Mouse (Mus musculus) NIH3T3 (cell line): ENCODE measurements around the gene Thap2.

Experiments
- DNase-seq: peaks from one replicate; pipeline ENCODE4 v3.0.0-alpha.2; 2012; ENCODE audit warnings: low read depth

Gene Thap2

DNA sequence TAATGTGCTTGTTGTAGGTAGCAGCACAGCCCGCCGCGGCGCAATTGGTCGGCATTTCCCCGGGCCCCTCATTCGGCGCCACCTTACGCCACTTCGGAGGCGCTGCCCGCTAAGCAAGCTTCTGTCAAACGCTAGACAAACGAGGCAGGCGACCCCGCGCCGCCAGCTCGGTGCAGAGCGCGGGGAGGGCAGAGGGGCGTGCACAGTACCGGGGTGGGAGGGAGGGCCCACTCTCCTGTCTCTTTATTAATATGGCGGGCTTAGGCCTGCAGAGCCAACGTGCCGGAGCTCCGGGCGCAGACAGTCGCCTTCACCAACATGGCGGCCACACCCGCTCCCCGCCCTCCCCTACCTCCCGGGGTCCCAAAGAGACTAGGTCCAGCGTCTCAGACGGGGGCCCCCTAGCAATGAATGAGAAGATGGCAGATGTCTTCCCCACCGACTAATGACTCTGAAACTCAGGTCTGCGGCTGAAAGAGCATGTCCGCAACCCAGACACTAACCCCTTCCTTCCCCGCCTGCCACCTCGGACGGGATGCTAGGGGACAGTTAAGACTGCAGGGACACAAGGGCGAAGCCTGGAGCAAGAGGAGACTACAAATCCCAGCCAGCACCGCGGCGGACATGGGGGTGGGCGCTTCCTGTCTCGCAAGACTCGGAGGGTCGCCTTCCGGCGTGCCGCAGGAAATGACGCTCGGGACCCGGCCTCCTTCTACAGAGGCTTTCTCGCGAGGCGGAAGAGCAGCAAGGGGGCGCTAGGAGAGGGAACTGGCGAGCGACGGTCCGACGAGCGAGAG is at the start of gene Thap2, which contains the start of gene Zfc3h1:
Thap2 (minus strand) TSS at position 223 of the 797 bp plus-strand sequence.
Zfc3h1 (plus strand) TSS at position 739 of the 797 bp plus-strand sequence.
- DNase-seq, result peak; percentile 99

DNA sequence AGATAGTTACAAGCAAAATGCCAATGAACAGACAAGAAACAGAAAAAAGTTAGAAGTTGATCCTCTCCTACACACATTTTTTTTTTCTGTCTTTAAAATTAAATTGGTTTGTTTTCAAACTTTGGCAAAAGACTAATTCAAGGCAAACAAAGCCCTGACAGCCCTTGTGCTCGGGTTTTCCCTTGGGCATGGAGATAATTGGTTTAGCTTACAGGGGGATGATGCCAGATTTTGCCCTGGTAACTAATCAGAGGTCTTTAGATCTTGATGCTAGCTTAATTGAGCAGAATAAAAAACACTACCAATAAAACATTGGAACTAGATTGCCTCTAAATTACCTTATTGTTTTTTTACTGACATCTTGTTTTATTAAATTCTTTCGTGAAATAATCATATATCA is 41.1 kb upstream of the Thap2 start:
- DNase-seq, result no peak

DNA sequence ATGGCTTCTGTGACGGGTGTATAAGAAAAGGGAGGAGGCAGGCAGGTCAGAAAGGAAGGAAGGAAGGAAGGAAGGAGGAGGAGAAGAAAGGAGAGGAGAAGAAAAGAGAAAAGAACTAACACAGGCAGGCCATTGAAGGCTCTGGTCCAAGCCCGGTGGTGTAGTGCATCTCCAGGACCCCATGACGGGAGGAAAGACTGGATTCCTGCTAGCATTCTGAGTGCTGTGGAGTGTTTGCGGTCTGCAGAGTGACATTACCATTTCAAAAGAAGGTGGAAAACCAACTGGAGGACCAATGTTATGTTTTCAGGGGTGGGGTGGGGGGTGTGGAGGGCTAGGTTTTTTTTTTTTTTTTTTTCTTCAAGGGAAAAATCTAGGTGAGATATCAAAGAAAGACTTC is 37.7 kb upstream of the Thap2 start:
- DNase-seq, result no peak

DNA sequence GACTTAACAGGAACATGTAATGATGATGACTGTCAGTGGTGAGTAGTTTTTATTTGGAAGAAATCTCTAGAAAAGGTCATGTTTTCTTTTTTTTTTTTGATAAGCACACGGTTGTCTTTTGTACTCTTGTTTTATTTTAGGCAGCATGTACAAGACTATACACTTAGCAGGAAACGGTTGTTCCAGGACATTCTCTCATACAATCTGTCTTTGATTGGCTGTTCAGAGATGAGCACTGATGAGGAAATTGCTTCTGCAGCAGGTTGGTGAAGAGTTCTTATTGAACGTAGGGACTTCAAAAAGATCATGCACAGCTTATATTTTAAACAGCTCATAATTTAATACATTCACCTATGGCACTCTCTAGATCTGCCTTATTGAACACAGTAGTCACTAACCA is 29.8 kb upstream of the Thap2 start:
- DNase-seq, result no peak

DNA sequence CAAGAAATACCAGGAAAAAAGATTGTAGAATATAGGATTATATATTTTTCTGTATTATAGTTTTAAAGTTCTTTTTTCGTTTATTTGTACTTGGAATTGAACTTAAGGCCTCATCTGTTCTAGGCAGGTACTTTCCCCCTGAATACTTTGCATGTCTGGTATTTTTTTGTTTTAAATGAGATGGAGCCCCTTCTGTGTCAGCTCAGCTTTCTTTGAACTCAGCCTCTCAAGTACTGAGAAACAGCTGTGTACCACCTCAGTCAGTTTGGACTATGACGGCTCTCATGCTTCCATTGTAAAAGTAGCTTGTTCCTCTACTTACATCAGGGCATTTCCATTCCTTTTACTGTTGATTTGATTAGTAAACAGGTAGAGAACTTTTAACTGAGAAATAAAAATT is 29.3 kb upstream of the Thap2 start:
- DNase-seq, result no peak

DNA sequence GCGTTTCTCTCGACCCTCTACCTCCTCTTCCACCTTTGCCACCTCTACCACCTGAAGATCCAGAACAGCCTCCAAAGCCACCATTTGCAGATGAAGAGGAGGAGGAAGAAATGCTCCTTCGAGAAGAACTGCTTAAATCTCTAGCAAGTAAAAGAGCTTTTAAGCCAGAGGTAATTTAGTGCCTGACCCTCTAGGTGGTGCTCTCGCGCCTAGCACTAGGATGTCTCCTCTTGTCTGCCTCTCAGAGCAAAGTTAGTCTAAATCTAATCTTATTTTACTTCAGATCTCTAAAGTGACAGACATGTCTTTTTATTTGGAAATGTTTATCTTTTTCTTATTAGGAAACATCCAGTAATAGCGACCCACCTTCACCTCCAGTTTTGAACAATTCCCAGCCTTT is 22.1 kb upstream of the Thap2 start:
- DNase-seq, result peak; percentile 83

DNA sequence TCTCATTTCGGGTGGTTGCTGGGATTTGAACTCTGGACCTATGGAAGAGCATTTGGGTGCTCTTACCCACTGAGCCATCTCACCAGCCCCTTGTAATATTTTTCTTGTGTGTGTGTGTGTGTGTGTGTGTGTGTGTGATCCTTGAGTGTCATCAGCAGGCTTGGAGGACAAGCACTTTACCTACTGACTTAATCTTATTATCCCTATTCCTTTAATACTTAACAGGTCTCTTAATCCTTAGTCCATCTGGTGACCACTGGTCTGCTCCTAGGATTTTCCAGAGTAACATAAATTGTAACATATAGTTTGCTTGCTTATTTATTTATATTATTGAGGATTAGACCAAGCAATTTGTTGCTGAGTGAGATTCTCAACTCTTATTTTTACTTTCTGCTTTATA is 7.7 kb upstream of the Thap2 start:
- DNase-seq, result no peak

DNA sequence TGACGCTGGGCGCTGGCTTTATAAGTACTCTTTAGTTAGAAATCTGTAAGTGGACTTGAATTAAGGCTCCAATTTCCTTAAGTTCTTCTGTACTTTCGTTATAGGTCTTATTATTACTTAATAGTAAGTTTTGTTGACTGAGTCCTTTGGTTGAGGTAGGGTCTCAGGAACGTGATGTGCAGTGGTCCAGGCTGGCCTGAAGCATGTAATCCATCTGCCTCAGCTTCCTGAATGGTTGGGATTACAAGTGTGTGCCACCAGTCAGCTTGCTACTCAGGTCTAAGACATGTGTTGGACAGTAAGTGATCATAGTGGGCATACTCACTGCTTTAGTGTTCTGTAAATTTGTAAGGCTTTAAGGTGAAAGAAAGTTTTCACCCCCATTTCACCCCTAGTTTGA is 6.8 kb upstream of the Thap2 start:
- DNase-seq, result no peak

DNA sequence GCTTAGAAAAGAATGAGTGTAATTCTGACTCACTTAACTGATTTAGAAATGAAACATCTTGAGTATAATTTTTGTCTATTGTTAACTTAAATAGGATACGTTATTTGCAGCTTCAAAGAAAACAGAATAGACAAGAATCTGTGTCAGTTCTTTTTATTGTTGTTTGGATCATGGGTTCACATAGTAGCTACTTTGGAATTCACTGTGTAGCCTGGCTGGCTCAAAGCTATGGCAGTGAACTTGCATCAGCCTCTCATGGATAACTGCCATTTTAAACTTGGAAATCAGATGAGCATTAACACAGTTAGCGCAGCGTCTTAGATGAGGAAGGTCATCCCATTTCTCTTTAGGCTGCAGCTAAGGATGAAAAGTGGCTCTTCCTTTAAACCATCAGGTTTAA is 3.6 kb upstream of the Thap2 start:
- peak; percentile 64 for DNase-seq

DNA sequence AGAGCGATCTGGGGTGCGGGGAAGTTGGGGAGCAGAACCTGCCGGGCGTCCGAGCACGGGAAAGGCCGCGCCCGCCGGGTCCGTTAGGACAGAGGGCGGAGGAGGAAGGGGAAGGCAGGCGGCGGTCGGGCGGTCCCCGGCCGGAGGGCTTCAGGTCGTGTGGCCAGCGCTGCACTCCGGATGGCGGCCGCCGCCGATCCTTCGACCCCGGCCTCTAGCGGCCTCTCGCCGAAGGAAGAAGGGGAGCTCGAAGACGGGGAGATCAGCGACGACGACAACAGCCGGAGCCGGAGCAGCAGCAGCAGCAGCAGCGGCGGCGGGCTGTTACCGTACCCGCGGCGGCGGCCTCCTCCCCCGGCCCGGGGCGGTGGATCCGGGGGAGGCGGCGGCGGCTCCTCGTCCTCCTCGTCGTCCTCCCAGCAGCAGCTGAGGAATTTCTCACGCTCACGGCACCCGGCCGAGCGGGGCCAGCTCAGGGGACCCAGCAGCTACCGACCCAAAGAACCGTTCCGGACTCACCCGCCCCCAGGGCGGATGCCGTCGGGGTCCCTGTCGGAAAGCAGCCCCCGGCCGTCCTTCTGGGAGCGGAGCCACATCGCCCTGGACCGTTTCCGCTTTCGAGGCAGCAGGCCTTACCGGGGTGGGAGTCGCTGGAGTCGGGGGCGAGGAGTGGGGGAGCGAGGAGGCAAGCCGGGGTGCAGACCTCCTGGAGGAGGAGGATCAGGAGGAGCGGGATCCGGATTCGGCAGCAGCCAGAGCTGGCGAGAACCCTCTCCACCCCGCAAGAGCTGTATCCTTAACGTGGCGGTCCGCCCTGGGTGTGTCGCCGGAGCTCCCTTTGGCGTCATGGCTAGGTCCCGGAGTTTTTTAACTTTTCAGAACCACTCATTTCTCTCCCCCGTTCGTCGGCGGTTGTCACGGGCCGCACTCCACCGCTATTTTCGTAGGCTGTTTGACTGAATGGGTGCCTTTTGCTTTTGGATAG is 1.1 kb upstream of the Thap2 start:
- DNase-seq, result peak; percentile 72

DNA sequence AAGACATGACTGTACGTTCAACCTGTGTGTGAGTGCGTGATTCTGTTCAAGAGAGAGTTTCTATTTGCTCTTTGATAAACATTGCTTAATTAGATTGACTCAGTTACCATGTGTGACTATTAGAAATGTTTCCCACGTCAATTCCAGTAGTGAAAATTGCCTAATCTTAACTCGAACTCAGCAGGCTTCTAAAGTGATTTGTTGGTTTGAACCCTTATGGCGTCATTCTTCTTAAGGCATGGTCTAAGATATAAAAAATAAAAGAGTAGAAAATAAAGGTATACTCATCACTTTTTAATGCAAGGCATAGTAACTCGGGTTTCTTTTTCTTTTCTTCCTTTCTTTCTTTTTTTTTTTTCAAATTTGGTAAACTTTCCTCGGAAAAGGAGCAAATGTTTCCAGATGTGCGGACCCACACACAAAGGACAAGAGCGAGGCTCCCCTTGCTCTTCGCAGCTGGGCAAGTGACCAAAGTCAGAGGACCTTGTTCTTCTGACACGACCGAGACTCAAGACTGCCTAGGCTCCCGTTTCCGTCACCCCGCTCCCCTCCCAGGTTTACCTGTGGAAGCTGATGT is 511 bp downstream of the Thap2 start:
- peak; percentile 63 for DNase-seq

DNA sequence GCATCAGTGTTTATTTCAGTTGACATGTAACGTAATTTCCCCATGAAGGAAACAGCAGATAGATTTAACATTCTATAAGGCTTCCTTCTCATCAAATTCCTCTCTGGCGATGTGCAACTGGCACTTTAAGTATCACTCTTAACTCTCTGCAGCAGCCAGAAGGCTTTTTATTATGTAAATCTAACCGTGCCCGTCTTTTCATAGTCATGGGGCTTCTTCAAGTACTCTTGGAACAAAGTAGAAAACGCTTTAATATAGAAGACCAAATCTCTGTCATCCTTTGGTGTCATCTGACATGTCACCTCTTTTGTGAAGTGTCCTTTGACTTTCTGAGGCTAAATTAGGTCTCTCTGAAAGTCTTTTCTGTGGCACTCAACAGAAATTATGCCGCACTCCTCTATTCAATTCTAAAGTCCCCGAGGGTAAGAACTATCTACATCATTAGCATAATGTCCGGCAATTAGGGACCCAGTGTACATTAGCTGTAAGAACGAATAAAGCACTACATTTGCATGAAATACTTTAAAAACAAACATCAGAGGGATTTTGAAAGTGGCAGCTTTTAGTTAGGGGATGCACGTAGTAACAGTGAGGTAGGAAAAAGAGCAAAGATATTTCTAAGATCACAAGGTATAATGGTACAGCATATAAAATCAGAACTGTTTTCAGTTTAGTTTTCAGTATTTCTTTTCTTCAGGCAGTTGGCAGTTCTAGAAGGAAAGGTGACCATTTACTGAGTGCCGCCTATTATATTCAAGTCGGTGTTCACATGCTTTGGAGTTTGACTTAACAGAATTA is 1.2 kb downstream of the Thap2 start:
- no peak for DNase-seq

DNA sequence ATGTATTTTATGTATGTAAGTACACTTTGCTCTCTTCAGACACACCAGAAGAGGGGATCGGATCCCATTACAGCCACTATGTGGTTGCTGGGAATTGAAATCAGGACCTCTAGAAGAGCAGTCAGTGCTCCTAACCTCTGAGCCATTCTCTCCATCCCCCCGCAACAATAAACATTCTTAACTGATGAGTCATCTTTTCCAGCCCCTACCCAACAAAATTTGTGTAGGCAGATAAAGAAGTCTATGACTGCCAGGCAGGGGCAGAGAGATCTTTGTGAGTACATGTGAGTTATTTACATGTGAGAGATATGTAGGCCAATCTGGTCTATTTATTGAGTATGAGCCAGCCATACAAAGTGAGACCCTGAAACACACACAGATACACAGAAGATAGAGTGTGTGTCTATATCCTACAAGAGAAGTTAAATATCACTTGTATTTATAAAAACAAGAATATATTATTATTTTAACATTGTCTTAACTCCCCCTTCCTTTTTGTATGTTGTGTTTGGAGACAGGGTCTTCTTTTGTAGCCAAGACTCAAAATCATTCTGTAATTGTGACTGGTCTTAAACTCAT is 2.6 kb downstream of the Thap2 start:
- peak; percentile 50 for DNase-seq

DNA sequence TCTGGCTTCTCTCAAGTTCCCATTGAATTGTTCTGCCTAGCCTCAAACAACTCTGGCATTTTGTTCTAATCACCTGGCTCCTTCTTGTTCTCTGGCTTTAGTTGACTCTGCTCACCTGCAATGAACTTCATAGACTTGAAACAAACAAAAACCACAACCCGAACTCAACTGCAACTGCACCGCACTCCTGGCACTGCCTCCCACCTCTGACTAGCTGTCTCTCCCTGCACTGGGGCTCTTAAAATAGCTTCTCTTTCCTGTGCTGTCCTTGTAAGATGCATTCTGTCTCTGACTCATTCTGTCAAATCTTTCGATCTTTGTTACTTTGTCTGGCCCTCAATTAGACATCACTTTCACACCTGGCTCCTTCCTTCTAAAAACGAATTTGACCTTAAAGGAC is 21.1 kb downstream of the Thap2 start:
- DNase-seq, result no peak

DNA sequence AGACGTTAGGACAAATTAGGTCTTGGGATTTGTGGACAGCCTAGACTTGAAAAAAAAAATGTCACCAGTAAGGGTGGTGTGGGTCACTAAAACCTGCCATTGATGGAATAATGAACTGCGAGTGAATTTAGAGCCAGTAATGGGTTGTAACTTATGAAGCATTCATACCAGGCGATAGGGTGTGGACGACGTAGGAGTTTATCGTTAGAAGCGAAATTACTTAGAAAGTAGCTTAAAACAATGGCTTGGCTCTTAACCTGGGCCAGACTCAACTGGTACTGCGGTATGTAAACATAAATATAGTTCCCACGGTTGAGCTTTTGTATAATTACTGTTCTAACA is 21.6 kb downstream of the Thap2 start:
- DNase-seq, result no peak

DNA sequence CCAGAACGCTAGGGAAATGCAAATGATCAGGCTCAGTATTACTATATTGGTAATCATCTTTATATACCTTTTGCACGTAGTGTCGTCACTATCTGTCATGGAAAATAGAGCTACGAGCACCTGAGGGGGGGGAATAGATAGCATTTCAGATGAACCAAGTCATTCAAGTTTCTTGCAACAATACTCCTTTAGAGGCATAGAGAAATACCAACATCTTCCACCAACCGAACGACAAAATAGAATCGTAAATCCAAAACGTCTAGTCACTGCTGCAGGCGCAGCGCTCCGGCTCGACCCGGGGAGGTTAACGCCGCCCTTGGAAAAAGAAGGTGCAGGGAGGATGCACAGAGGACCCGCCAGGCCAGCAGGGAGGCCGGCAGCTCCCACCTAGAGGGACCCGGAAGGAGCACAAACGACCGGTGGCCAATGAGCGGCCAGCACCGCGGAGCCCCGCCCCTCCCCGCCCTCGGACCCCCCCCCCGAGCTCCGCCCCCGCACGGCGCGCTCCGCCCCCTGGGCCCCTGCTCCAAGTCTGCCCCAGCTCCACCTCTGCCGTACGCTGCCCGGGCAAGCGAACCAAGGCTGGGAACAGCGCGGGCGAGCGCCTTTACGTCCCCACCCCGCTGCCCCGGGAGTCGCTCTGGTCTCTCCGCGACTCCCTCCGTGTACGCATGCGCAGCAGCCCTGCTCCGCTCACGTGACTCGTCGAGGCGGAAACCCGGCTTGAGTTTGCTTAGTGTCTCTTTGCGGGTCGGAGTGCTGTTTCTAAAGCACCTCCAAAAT is 22.2 kb downstream of the Thap2 start, which contains the start of gene Tmem19:
Tmem19 (minus strand) TSS at position 662 of the 783 bp plus-strand sequence.
- DNase-seq, result peak; percentile 99

DNA sequence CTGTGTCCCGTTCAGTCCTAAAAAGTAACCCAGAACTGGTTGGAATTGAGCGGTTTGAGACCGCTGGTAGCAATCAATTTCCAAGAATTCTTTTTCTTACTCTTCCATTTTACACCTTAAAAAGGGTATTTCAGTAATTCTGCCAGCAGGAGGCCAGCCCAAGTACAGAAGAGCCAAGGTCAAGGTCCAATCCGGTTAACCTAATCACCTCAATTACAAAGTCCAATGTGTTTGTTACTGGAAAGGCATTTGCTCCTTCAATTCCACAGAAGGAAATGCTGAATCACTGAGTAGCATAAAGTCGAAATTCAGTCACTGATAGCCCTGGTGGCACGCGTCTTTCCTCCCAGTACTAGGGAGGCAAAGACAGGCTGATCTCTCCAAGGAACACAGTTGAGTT is 25.2 kb downstream of the Thap2 start:
- DNase-seq, result no peak

DNA sequence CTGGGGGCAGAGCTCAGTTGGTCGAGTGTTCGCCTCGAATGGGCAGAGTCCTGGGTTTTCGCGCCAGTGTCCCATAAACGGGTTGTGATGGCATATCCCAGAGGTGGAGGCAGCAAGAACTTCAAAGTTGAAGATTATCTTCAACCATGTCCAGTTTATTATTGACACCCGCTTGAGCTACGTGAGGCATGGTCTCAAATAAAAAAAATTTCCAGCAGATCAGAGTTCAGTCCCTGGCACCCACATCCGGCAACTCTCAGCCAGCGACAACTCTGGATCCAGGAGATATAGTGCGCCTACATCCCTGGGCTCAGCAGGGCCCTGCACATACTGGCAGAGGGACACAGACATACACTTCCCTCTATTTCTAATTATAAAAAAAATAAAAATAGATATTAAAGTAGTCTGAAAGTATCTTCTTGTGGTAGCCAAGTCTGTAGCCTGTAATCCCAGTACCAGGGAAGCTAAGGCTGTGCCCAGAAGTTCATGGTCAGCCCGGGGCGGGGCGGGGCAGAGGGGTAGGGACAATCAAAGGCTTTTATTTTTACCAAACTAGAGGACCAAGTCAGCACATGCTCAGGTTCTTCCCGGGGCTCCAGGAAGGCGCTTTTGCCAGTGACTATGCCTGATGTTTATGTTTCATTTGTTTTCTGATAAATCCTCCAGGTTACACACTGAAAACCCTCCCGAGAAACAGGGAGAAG is 25.9 kb downstream of the Thap2 start:
- DNase-seq, result no peak

DNA sequence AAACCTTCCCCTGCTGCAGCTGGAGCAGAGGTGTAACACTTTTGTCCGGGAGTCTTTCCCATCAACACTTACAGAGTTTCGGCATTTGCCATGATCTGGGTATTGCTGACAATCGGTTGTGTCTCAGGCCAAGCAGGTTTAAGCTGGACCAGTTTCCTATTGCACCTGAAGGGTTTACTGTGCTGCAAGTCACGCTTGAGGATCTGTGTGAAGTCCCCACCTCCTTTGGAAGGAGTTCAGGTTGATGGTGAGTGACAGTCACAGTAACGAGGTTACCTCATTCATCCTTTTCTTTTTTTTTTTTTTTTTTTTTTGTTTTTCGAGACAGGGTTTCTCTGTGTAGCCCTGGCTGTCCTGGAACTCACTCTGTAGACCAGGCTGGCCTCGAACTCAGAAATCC is 28.1 kb downstream of the Thap2 start:
- no peak for DNase-seq

DNA sequence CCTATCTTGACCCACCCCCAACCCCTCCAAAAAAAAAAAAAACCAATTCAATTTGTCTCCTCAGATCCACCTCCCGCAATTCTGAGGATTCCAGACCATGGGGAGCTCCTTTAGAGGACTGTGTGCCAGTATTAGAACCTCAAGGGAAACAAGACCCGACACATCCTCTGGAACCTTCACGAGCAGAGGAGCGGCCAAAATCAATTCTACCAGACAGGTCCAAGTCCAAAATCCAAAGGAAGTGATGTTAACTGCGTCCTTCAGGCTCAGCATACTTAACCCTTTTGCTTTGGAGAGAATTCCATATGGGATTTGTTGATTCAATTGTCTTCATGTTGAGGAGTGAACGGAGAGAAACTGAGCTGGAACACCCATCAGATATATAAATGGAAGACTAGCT is 29.2 kb downstream of the Thap2 start:
- no peak for DNase-seq
